Comparison of ENCODE assay signal across 8 mouse cellular contexts in the genomic region with DNA sequence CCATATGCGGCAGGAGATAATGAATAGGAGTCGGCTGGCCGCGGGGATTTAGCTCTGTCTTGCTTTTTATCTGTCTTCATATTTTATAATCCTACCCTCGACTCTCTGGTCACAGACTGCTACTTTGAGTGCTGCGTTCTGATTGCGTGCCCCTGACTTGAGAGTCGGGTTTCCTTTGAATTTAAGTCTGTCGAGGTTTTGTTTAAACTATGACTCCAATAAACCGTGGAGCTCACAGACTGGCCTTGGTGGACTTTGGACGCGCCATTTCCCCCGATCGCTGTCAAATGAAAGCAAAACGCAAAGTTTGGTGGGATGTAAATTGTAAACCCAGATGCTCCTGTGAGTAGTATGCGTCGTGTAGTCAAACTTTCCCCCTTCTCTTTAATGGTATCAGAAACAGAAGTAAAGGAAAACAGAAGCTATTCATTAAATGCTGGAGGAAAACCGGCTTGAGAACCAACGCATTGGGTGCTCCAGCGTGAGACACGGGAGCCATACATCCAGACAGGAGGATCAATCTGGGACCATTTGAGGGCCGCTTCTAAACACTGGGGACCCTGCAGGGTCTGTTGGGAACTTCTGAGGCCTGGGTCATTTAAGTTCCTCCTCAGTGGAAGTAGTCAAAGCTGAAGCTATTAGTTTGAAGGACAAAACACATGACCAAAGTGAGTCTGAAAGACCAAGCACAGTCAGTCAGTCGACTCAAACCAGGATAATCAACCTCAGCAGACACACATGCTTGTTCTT. TPM values are rescaled to one million over a fixed set of nuclear protein-coding genes. Genes with fewer than 3 reads are reported as not detected.
DNase-seq lines count a peak whose midpoint lies in the region; ATAC-seq and TF ChIP-seq lines count a peak whose summit lies in the region.

No protein-coding gene starts in this region.

- no peaks in the 10 kb centered on the region for H3K36me3 ChIP-seq in heart, adult 2 months (ENCODE audit: control insufficient read depth, insufficient read depth, low read length)
- no peaks in the 10 kb centered on the region for H3K36me3 ChIP-seq in ES-E14 (ENCODE audit: control insufficient read depth, insufficient read depth, low read length, poor library complexity, severe bottlenecking)
- no peaks in the 10 kb centered on the region for H3K36me3 ChIP-seq in hindbrain, embryonic 10.5 days
- no peaks in the 10 kb centered on the region for H3K36me3 ChIP-seq in liver, postnatal 0 days (replicated peaks; ENCODE audit: insufficient read depth, low read length)

- peak overlapping the region; percentile 88 for H3K27ac ChIP-seq in heart, adult 2 months
- no peak overlapping the region for H3K27ac ChIP-seq in ES-E14 (ENCODE audit: insufficient read depth, low read depth, low read length, poor library complexity, severe bottlenecking)
- peak overlapping the region; percentile 97 for H3K27ac ChIP-seq in hindbrain, embryonic 10.5 days
- H3K27ac ChIP-seq in liver, postnatal 0 days (ENCODE audit: low read depth): peak overlapping the region; percentile 87

- in situ Hi-C loops in ES-E14 (cut with MboI; ENCODE audit: low sequenced_read_pairs in 2 of 2, unreplicated experiment in 2 of 2): no loop called here

- peak; percentile 37 for ATAC-seq in liver, postnatal 0 days

- no peaks in the 10 kb centered on the region for H3K4me1 ChIP-seq in heart, adult 2 months (ENCODE audit: control insufficient read depth, insufficient read depth, low read length)
- peaks cover 2% of the 10 kb centered on the region in 2 experiments; a peak in 1 of 4 replicates for H3K4me1 ChIP-seq in ES-E14 (ENCODE audit: control insufficient read depth in 2 of 2, insufficient read depth in 2 of 2, low read length in 2 of 2, poor library complexity in 1 of 2)
- H3K4me1 ChIP-seq in hindbrain, embryonic 10.5 days (replicated peaks): peaks cover 42% of the 10 kb centered on the region
- H3K4me1 ChIP-seq in liver, postnatal 0 days (ENCODE audit: insufficient read depth): peaks cover 6% of the 10 kb centered on the region; the same call in 1 of the 2 replicates

- 1% methylated on average over 23 of the region's 23 CpGs for WGBS in heart, adult 2 months
- WGBS in hindbrain, embryonic 10.5 days: 1% methylated on average over 23 of the region's 23 CpGs
- under 1% methylated on average over 23 of the region's 23 CpGs for WGBS in liver, postnatal 0 days (ENCODE audit: insufficient replicate concordance)

- peak overlapping the region; percentile 83 for H3K4me3 ChIP-seq in heart, adult 2 months
- peak overlapping the region; percentile 74 to 79 for H3K4me3 ChIP-seq in ES-E14 (ENCODE audit: insufficient read depth in 1 of 2, low read depth in 1 of 2, low read length in 2 of 2, poor library complexity in 1 of 2, severe bottlenecking in 1 of 2)
- peak overlapping the region; percentile 85 for H3K4me3 ChIP-seq in hindbrain, embryonic 10.5 days
- peak overlapping the region; percentile 65 for H3K4me3 ChIP-seq in liver, postnatal 0 days (ENCODE audit: low read depth, low read length)

- peak overlapping the region; percentile 71 for H3K9ac ChIP-seq in heart, adult 2 months (ENCODE audit: low read depth, low read length)
- no peak overlapping the region for H3K9ac ChIP-seq in ES-E14 (ENCODE audit: insufficient read depth, low read depth, low read length, poor library complexity, severe bottlenecking)
- H3K9ac ChIP-seq in liver, postnatal 0 days (replicated peaks): peak overlapping the region; percentile 12

- intact Hi-C loops in heart, adult 2 months (cut with DNase I): loop anchor here (10.0 kb wide), 2 partner anchors 156 to 744 kb away; no protein-coding TSS in a partner anchor
- intact Hi-C loops in heart, postnatal 25 days (cut with DNase I): loop anchor here (10.0 kb wide), 1 partner anchor 264 kb away; no protein-coding TSS in a partner anchor
- intact Hi-C loops in left cerebral cortex, postnatal 25 days (cut with DNase I): loop anchor here (5.0 kb wide), 3 partner anchors 159 to 261 kb away; no protein-coding TSS in a partner anchor

- no peaks in the 10 kb centered on the region for H3K27me3 ChIP-seq in heart, adult 2 months (ENCODE audit: control insufficient read depth, insufficient read depth, low read length)
- H3K27me3 ChIP-seq in hindbrain, embryonic 10.5 days (ENCODE audit: insufficient read depth, poor library complexity, severe bottlenecking): peaks cover 37% of the 10 kb centered on the region
- peaks cover 36% of the 10 kb centered on the region for H3K27me3 ChIP-seq in liver, postnatal 0 days (ENCODE audit: insufficient read depth, low read length)

- peak overlapping the region; percentile 81 for H3K4me2 ChIP-seq in liver, postnatal 0 days (ENCODE audit: low read depth, low read length)

- DNase-seq in heart, adult 2 months: no peak
- no peak for DNase-seq in heart, postnatal 25 days (ENCODE audit: low spot score)
- no peak for DNase-seq in ES-E14 (ENCODE audit: low read depth, low spot score)
- DNase-seq in hindbrain, embryonic 10.5 days (ENCODE audit: low spot score): peak; percentile 38
- DNase-seq in liver, postnatal 0 days: no peak
- no peak for DNase-seq in left cerebral cortex, postnatal 25 days (ENCODE audit: low spot score in 2 of 2)
- no peak for DNase-seq in adrenal gland, adult 18-20 months (ENCODE audit: low spot score in 2 of 2)
- DNase-seq in layer of hippocampus, adult 18-20 months (ENCODE audit: low spot score in 2 of 2): no peak

- TF ChIP-seq POLR2A in heart, adult 2 months (IDR thresholded peaks at IDR 0.05; ENCODE audit: insufficient read depth, low read depth, low read length): no peak

- H3K9me3 ChIP-seq in ES-E14 (ENCODE audit: control insufficient read depth, insufficient read depth, low read depth, low read length): no peaks in the 10 kb centered on the region
- H3K9me3 ChIP-seq in hindbrain, embryonic 10.5 days: no peaks in the 10 kb centered on the region
- no peaks in the 10 kb centered on the region for H3K9me3 ChIP-seq in liver, postnatal 0 days (ENCODE audit: low read length)

- no peak for TF ChIP-seq EP300 in heart, adult 2 months (IDR thresholded peaks at IDR 0.05; ENCODE audit: insufficient read depth, low read depth, low read length)
- TF ChIP-seq EP300 in liver, postnatal 0 days (IDR thresholded peaks at IDR 0.05; ENCODE audit: low read depth): no peak

- H3K79me2 ChIP-seq in heart, adult 2 months (replicated peaks; ENCODE audit: control insufficient read depth, insufficient read depth, low read length): no peaks in the 10 kb centered on the region

- TF ChIP-seq CTCF in heart, adult 2 months (IDR thresholded peaks at IDR 0.05): no peak
- TF ChIP-seq CTCF in liver, postnatal 0 days (IDR thresholded peaks at IDR 0.05; ENCODE audit: low read depth): no peak

TF ChIP-seq in ES-E14, 5 proteins besides CTCF, POLR2A, EP300 and RAD21:
- TF ChIP-seq ZNF384 (IDR thresholded peaks at IDR 0.05; ENCODE audit: low read depth, low read length) (no peak), HCFC1 (IDR thresholded peaks at IDR 0.05; ENCODE audit: borderline replicate concordance, insufficient read depth, low read length) (no peak), ZC3H11A (IDR thresholded peaks at IDR 0.05; ENCODE audit: borderline replicate concordance, low read depth, low read length) (no peak), MAFK (IDR thresholded peaks at IDR 0.05; ENCODE audit: insufficient read depth, low read depth, low read length) (no peak), CHD2 (IDR thresholded peaks at IDR 0.05; ENCODE audit: low read depth, low read length) (no peak)

RNA-seq across cellular contexts. Expression of gene Fzd1, which starts 0.7 kb away (rescaled TPM):
- total RNA-seq in heart, adult 2 months (2021): 10 to 100 TPM in 1 of 2 experiments, 1 to 10 TPM in 1; 8.4 to 10.0 TPM
- 7.7 and 8.4 TPM in 2 replicates for polyA plus RNA-seq in heart, adult 2 months (2012; rRNA removed)
- 10 to 100 TPM; 10.3 to 11.5 TPM for total RNA-seq in heart, postnatal 25 days (2021)
- 2.7 and 3.5 TPM in 2 replicates for total RNA-seq in ES-E14 (2012; rRNA removed)
- 11.9 and 12.6 TPM in 2 replicates for polyA plus RNA-seq in hindbrain, embryonic 10.5 days (2016; fragmentation: Nextera tagmentation; extraction: Ambion mirVana)
- polyA plus RNA-seq in liver, postnatal 0 days (2015; fragmentation: Nextera tagmentation; extraction: Ambion mirVana): 2.9 and 3.4 TPM in 2 replicates
- 10 to 100 TPM; 14.4 to 14.6 TPM for total RNA-seq in left cerebral cortex, postnatal 25 days (2021)
- total RNA-seq in adrenal gland, adult 18-20 months (2021): 10 to 100 TPM; 14.4 to 14.5 TPM
- total RNA-seq in layer of hippocampus, adult 18-20 months (2021): 10 to 100 TPM; 10.0 to 10.2 TPM
